Mouse (Mus musculus) retina, embryonic 14.5 days (tissue): ENCODE measurements around the gene Prss28.

Source experiments
- DNase-seq: peaks from one replicate; pipeline ENCODE4 v3.0.0-alpha.2; 2015; ENCODE audit warnings: low spot score

The Prss28 gene

GRCm38 (mm10) chr17:25308346-25308745 lies at the start of gene Prss28:
TSS of gene Prss28 (plus strand) at chr17:25308646.
- no peak for DNase-seq

GRCm38 (mm10) chr17:25264453-25264852 lies 44.0 kb upstream of the Prss28 start:
- DNase-seq = peak; percentile 29

DNA sequence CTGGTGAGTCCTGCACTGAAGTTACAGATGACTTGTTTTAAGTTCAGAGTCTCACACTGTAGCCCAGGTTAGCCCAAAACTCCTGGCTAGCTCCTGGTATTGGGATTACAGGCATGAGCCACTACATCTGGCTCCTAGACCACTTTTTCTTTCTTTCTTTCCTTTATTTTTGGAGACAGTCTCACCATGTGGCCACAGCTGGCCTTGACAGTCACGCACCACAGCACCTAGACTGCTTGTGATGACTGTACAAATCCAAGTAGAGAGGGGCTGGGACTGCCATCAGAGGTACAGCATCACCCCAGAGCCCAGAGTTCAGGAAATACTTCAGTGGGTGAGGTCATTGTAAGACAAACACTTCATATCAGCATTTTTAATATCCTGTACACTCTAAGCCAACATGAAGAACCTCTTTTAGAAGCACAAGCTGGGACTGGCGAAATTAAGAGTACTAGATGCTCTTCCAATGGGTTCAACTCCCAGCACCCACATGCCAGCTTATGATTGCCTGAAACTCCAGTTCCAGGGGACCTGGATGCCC lies 37.6 kb upstream of the Prss28 start:
- no peak for DNase-seq

GRCm38 (mm10) chr17:25272326-25272725 lies 36.1 kb upstream of the Prss28 start:
- peak; percentile 21 for DNase-seq

DNA sequence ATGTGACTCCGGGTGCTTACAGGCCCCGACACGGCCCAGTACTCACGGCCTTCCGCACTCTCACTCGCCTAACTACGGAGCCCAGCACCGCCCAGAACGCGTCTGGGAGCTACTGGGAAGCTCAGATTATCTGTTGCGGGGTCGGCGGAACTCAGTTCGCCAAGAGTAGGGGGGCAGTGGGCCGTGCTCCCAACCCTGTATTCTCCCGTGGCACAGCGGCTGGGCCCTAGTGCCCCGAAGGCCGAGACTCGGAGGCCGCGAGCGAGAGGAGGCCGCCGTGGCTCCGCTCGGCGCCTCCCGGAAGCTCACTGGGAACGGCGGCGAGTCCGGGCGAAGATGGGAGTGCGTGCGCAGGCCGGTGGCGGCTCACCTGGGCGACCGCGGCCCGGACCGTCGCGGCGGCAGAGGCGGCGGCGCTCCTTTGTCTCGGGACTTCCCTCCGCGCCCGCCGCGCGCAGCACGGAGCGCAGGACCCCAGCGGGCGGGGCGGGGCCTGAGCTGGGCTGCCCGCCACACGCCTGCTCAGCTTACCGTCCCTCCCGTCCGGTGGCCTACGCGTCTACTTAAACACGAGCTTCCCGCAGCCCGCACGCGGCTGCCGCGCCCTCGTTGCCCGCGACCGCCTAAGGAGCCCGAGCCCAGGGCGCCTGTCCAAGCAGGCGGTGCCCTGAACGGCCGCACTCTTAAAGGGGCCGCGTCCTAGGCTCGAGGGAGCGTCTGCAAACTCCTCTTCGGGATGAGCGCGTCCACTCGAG lies 35.3 kb upstream of the Prss28 start:
- DNase-seq = peak; percentile 83

DNA sequence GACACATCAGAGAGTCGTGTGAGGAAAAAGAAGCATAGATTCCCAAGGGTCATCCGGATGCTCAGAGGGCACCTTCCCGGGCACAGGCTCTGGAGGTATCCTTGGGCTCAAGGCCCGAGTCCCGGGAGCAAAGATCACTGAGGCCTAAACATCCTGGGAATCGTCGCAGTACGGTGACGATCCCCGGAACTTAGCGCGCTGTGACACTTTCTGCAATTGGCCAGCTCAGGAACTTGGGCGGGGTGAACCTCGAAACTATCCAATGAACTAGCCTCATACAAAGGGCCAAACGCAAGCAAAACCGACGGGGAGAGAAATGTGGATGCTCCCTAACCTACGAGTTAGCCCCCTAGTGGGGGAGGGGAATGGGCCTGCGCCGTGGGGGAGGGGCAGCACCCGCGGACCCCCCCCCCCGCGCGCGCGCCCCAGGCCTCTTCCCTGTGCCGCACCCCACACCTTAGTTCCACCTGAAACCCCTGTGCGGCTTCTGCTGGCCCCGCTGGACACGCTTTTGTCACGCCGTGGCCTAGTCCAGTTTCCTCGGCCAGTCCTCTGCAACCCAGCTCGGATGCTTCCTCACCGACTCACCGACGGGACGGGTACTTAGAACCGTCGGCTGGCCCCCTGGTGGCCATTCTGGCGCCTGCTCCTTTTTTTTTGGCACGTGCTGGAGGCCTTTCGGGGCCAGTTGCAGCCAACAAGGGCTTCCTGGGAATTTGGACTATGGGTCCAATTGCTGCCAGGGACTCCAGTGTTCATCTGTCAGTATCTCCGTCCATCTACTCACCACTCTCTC lies 34.5 kb upstream of the Prss28 start:
- DNase-seq = peak; percentile 98

DNA sequence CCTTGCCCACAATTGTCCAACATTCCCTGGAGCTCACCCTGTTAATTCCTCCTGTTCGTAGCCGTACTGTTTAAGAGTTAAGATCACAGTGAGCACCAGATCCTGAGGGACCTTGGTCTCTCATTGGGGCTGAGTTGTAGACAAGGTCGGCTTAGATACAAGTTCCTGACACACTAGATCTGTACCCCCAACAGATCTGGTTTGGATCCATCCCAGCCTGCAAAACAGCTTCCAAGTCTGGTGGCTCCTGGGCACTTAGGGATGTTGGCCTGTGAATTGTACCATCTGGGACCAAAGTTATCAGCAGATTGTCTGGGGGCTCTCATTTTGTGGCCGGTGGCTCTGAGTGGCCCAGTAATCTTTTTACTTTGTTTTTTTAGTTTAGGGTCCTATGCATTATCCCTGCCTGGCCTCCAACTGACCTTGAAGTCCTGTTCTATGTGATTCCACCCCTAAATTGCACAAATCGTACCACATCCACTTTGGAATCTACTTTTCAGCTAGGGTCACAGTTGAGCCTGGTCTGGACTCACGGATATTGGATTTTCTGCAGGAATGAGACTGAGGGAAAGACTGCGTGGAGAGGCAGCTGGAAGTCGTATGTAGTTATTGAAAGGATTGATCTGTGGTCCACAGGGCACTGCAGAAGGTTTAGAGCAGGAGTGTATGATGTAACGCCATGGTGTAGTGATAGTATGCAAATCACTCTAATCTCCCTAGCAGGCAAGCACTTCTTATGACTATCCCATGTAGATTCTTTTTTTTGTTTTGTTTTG lies 33.7 kb upstream of the Prss28 start, which contains the start of gene Ube2i:
Ube2i (minus strand) TSS at position 52 of the 776 bp plus-strand sequence.
- no peak for DNase-seq

DNA sequence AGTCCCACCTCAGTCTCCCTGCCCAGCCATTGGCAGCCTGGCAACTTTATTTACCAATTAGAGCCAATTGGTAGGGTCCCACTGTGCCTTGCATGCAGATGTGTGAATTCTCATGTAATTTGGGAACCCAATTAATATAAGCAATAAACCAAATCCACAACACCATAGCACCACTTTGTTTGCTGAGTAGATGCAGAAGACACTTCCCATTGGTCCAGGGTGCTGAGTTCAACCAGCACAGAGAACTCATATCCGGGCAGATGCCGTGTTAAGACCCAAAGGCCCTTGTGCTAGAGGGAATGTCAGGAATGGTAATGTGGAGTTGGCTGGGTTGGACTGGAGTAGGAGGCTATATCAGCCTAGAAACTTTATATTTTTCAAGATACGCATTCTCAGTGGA lies 32.6 kb upstream of the Prss28 start:
- DNase-seq = no peak

DNA sequence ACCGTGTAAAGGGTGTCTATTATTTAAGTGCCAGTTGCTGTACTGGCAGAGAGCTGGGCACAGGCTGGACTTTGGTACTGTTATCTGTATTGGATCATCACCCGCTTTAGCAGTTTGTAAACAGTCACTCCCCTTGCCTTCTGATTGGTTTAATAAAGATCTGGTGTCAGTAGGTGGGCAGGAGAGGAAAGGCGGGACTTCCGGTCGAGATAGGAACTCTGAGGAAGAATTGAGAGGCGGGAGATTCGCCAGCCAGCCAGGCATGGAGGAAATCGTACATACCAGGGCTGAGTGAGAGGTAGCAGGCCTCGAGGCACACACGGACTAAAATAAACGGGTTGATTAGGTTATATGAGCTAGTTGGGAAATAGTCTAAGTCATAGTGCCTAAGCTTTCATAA lies 26.3 kb upstream of the Prss28 start:
- no peak for DNase-seq

DNA sequence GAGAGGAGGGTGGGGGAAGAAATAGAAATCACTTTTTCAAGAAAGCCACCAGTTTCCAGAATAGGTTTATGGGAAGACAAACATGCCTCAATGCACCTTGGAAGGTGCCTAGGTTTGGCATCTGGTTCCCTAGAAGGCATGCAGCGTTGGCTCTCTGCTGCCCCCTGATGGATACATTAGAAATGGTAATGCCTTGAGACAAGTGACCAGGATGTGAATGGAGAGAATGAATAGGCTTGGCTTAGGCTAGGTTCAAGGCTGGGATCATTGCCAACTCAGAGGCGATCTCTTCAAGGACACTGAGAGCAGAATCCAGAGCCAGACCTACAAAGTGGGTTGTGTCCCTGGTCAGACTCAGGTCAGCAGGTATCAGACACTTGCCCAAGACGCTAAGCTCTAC lies 23.4 kb upstream of the Prss28 start:
- DNase-seq = peak; percentile 88

GRCm38 (mm10) chr17:25288842-25289241 lies 19.6 kb upstream of the Prss28 start:
- peak; percentile 75 for DNase-seq

GRCm38 (mm10) chr17:25290411-25290810 lies 18.0 kb upstream of the Prss28 start:
- DNase-seq = no peak

DNA sequence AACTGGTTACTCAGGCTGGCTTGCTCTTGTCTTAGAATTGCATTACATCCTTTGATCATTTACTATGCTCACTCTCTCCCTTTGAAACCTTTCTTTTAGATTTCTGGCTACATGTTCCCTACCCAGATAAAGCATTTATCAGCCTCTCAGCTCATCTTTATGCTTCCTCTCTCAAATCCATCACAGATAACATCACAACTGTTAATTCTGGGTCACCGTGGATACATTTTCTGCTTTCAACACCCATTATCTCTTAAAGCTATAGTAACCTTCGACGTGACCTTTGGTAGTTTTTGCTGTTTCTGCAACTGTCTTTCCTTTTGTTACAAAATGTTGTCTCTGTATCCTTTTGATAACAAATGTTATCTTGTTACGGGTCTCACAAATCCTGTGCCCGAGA lies 15.0 kb upstream of the Prss28 start:
- DNase-seq = no peak

DNA sequence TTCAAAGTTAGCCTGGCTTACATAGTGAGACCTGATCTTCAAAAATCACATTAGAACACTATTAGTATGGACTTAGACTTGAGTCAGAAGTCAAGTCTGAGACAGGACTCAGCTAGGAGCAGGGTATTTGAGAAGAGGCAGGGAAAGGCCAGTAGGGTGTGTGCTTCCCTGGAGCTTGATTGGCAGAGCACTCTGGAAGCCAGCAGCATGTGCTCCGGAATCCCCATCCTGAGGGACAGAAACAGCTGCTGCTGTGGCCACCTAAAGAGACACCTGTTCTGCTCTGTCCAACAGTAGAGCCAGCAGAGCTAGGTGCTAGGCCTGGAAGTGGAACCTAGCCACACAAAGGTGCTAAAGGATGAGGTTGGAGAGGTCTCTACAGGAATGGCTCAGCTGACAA lies 14.3 kb upstream of the Prss28 start:
- DNase-seq = no peak

DNA sequence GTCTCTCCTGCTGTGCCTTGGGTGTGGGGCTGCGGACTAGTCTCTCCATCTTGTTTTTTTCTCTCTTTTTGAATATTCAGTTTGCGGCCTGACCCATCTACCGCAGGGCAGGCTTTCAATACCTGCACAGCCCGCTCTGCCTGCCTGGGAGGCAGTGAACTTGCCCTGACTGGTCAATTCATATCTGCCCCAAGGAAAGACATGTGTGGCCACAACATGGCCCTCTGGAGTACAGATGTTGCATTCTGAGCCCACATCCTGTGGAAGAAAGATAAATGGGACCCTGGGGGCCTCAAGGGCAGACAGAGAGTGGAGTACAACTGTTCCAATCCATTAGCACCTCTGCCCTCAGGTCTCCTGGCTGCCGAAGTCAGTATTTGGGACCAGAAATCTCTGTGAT lies 10.4 kb upstream of the Prss28 start, which contains the start of gene Prss34:
Prss34 (plus strand) TSS at position 301 of the 400 bp plus-strand sequence.
- no peak for DNase-seq

DNA sequence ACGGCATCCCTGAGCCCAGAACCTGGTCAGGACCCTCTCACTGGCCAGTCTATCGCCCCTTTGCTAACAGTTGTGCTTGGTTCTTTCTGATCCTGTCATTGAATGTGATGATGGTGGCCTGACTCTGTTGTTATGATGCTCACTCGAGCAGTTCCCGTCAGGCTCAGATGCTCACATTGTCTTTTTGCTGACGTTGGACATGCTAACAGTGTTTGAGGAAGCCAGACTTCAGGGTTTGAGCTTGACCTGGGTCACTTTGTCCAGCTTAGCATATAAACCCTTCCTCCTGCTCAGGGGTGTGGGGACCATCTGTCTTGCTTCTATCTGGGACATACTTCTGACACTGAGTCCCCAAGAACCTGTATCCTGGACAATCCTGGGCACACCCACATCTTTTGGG lies 9.9 kb downstream of the Prss28 start, which contains the start of gene Prss29:
Prss29 (plus strand) TSS at position 301 of the 400 bp plus-strand sequence.
- DNase-seq = no peak

DNA sequence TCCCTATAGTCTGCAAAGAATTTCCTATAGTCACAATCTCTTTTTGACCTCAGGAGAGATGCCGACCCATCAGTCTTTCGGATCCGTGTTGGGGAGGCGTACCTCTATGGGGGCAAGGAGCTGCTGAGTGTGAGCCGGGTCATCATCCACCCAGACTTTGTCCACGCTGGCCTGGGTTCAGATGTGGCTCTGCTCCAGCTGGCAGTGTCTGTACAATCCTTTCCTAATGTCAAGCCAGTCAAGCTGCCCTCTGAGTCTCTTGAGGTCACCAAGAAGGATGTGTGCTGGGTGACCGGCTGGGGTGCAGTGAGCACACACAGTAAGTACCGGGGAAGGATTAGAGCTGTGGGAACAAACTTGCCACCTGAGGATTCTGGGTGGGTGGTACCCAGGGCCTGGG lies 12.4 kb downstream of the Prss28 start:
- DNase-seq = no peak

GRCm38 (mm10) chr17:25322930-25323329 lies 14.5 kb downstream of the Prss28 start:
- DNase-seq = no peak

- no peak for DNase-seq
Observed at GRCm38 (mm10) chr17:25332321-25332720, 23.9 kb downstream of the Prss28 start.

GRCm38 (mm10) chr17:25333943-25334342 lies 25.5 kb downstream of the Prss28 start:
- peak; percentile 84 for DNase-seq

GRCm38 (mm10) chr17:25338218-25338617 lies 29.8 kb downstream of the Prss28 start:
- DNase-seq = no peak

DNA sequence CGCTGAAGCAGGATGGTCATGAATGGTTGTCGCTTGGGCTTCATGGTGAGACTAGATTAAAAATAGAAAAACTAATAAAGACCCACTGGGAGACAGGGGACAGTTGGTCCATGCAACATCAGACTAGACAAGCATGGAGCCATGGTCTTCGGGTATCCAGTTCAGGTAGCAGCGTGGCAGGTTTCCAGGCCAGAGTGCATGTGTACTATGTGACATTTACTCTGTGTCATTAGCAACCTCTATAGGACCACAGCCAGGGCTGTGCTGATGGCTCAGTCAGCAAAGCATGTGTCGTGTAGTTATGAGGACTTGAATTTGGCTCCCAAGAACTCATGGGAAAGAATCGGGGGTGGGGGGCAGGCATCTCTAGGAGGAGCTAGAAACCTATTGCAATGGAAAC lies 31.6 kb downstream of the Prss28 start:
- DNase-seq = no peak
